Mouse (Mus musculus) embryonic facial prominence, embryonic 11.5 days (tissue): ENCODE data around the gene Ccdc121. TPM values are rescaled to one million over a fixed set of nuclear protein-coding genes. Genes with fewer than 3 reads are reported as not detected.

Experiments used
- ATAC-seq: fragments of 200-750 bp; cut with Nextera tagmentation; replicated peaks from 2 replicates; pipeline ENCODE4 v1.8.0; 2017; ENCODE audit warnings: low read depth; ENCODE audit not compliant: insufficient number of reproducible peaks, low FRiP score, low TSS enrichment
- DNase-seq: peaks from one replicate; pipeline ENCODE4 v3.0.0-alpha.2; 2015; ENCODE audit warnings: low spot score
- H3K27ac ChIP-seq: fragments of 300-500 bp; sonication (generic); replicated peaks from 2 replicates; pipeline ENCODE4 v1.5.1; 2014; ENCODE audit warnings: mild to moderate bottlenecking, low read depth, low read length, control low read depth
- H3K27me3 ChIP-seq: fragments of 300-500 bp; sonication (generic); 2 replicates; pipeline ENCODE4 v1.6.1; 2014; ENCODE audit warnings: mild to moderate bottlenecking, low read length, moderate library complexity, mixed read lengths; ENCODE audit not compliant: control insufficient read depth, insufficient read depth
- H3K36me3 ChIP-seq: fragments of 300-500 bp; sonication (generic); replicated peaks from 2 replicates; pipeline ENCODE4 v1.6.1; 2014; ENCODE audit warnings: low read depth, mild to moderate bottlenecking, low read length, moderate library complexity, mixed read lengths; ENCODE audit not compliant: control insufficient read depth, insufficient read depth
- H3K4me1 ChIP-seq: fragments of 300-500 bp; sonication (generic); 2 replicates; pipeline ENCODE4 v1.6.1; 2014; ENCODE audit warnings: low read length, mixed read lengths; ENCODE audit not compliant: control insufficient read depth, insufficient read depth
- H3K4me2 ChIP-seq: fragments of 300-500 bp; sonication (generic); 2 replicates; pipeline ENCODE4 v1.6.1; 2014; ENCODE audit warnings: low read depth, mild to moderate bottlenecking, control low read depth, low read length, moderate library complexity
- H3K4me3 ChIP-seq: fragments of 300-500 bp; sonication (generic); 2 replicates; pipeline ENCODE4 v1.5.1; 2014; ENCODE audit warnings: low read depth, low read length, control low read depth
- H3K9ac ChIP-seq: fragments of 300-500 bp; sonication (generic); replicated peaks from 2 replicates; pipeline ENCODE4 v1.6.1; 2014; ENCODE audit warnings: mild to moderate bottlenecking, control low read depth, low read length
- H3K9me3 ChIP-seq: fragments of 300-500 bp; sonication (generic); replicated peaks from 2 replicates; pipeline ENCODE4 v1.6.1; 2016; ENCODE audit warnings: mild to moderate bottlenecking, low read length, inconsistent platforms, mixed read lengths; ENCODE audit not compliant: control insufficient read depth
- WGBS: fragments of 180-500 bp; shearing (Covaris S2); extraction: QIAGEN DNeasy Blood & Tissue Kit; methylation state at CpG from one replicate; pipeline ENCODE4 v1.1.7; 2014; 5-methylcytosine and 5-hydroxymethylcytosine counted together
- polyA plus RNA-seq: library from polyadenylated mRNA; unstranded; fragments of >200 nt; fragmentation: Nextera tagmentation; extraction: Ambion mirVana; gene quantifications from 2 replicates; pipeline ENCODE4 v1.2.1, GENCODE M21; 2014

Ccdc121 gene
- polyA plus RNA-seq, 1 experiment from 2014 or later, result not detected

GRCm38 (mm10) chr1:181543711-181544383, 32.6 kb upstream of the Ccdc121 start:
- no peak for ATAC-seq
- Histone ChIP-seq H3K9me3 (no peaks in the 10 kb centered on the region), H3K4me1 (no peaks in the 10 kb centered on the region; the same call in 1 of the 2 replicates), H3K9ac (no peak overlapping the region), H3K36me3 (no peaks in the 10 kb centered on the region), H3K4me2 (no peak overlapping the region), H3K4me3 (no peak overlapping the region), H3K27me3 (no peaks in the 10 kb centered on the region), H3K27ac (no peak overlapping the region)
- WGBS, result 72% methylated on average over 5 of the region's 5 CpGs
- no peak for DNase-seq

GRCm38 (mm10) chr1:181539846-181540769, 28.9 kb upstream of the Ccdc121 start:
- H3K9ac ChIP-seq, result no peak overlapping the region
- ATAC-seq (no peak), DNase-seq (no peak)
- no peaks in the 10 kb centered on the region for H3K9me3 ChIP-seq
- WGBS, result 78% methylated on average over 22 of the region's 22 CpGs
- no peaks in the 10 kb centered on the region for H3K4me1 ChIP-seq
- H3K36me3 ChIP-seq, result no peaks in the 10 kb centered on the region
- H3K27ac ChIP-seq, result no peak overlapping the region
- H3K4me2 ChIP-seq, result no peak overlapping the region
- no peaks in the 10 kb centered on the region for H3K27me3 ChIP-seq
- no peak overlapping the region for H3K4me3 ChIP-seq

- DNase-seq, result no peak
- WGBS, result 90% methylated on average over 9 of the region's 9 CpGs
- Histone ChIP-seq H3K27me3 (no peaks in the 10 kb centered on the region), H3K9me3 (no peaks in the 10 kb centered on the region), H3K4me2 (no peak overlapping the region), H3K4me1 (no peaks in the 10 kb centered on the region; the same call in 1 of the 2 replicates), H3K27ac (no peak overlapping the region), H3K36me3 (no peaks in the 10 kb centered on the region), H3K9ac (no peak overlapping the region), H3K4me3 (no peak overlapping the region)
- no peak for ATAC-seq
Observed at GRCm38 (mm10) chr1:181537627-181538525, 26.6 kb upstream of the Ccdc121 start.

- Histone ChIP-seq H3K9ac (no peak overlapping the region), H3K27me3 (no peaks in the 10 kb centered on the region), H3K4me1 (no peaks in the 10 kb centered on the region; the same call in 1 of the 2 replicates), H3K4me2 (no peak overlapping the region), H3K36me3 (no peaks in the 10 kb centered on the region), H3K9me3 (no peaks in the 10 kb centered on the region), H3K4me3 (no peak overlapping the region), H3K27ac (no peak overlapping the region)
- WGBS, result 39% methylated on average over 10 of the region's 10 CpGs
- DNase-seq (peak; percentile 44), ATAC-seq (no peak)
Observed at GRCm38 (mm10) chr1:181535165-181535873, 24.1 kb upstream of the Ccdc121 start.

- Histone ChIP-seq H3K4me2 (no peak overlapping the region), H3K9ac (no peak overlapping the region), H3K36me3 (no peaks in the 10 kb centered on the region), H3K4me3 (no peak overlapping the region), H3K27me3 (no peaks in the 10 kb centered on the region), H3K27ac (no peak overlapping the region), H3K9me3 (no peaks in the 10 kb centered on the region), H3K4me1 (no peaks in the 10 kb centered on the region)
- 72% methylated on average over 4 of the region's 4 CpGs for WGBS
- ATAC-seq (no peak), DNase-seq (no peak)
Observed at GRCm38 (mm10) chr1:181529368-181529767, 18.1 kb upstream of the Ccdc121 start.

GRCm38 (mm10) chr1:181525996-181526395, 14.7 kb upstream of the Ccdc121 start:
- Histone ChIP-seq H3K27me3 (no peaks in the 10 kb centered on the region), H3K9ac (no peak overlapping the region), H3K36me3 (no peaks in the 10 kb centered on the region), H3K9me3 (no peaks in the 10 kb centered on the region), H3K4me3 (no peak overlapping the region), H3K4me2 (no peak overlapping the region), H3K4me1 (no peaks in the 10 kb centered on the region), H3K27ac (no peak overlapping the region)
- no peak for DNase-seq
- 51% methylated on average over 5 of the region's 5 CpGs for WGBS
- no peak for ATAC-seq

- 71% methylated on average over 5 of the region's 5 CpGs for WGBS
- DNase-seq (no peak), ATAC-seq (no peak)
- Histone ChIP-seq H3K27me3 (no peaks in the 10 kb centered on the region), H3K4me1 (no peaks in the 10 kb centered on the region), H3K27ac (no peak overlapping the region), H3K36me3 (no peaks in the 10 kb centered on the region), H3K4me2 (no peak overlapping the region), H3K4me3 (no peak overlapping the region), H3K9me3 (no peaks in the 10 kb centered on the region), H3K9ac (no peak overlapping the region)
Observed at GRCm38 (mm10) chr1:181523831-181524230, 12.6 kb upstream of the Ccdc121 start.
